Mouse (Mus musculus) inflammation-experienced regulatory T-cells, adult 6 months (primary cell): ENCODE measurements around the gene Zfp995. TPM values are rescaled to one million over a fixed set of nuclear protein-coding genes. Genes with fewer than 3 reads are reported as not detected.
"Not testable (repeated sequence)": the region's sequence is repeated elsewhere in the genome, so short reads cannot be mapped to it uniquely, and the experiment has no call there.

Experiments used
- ATAC-seq: one replicate; pipeline ENCODE4 v1.8.0; 2017
- polyA plus RNA-seq, 3 experiments: library from polyadenylated mRNA; unstranded; fragments of 100-300 nt; shearing (Covaris generic); gene quantifications; one replicate each; pipeline ENCODE4 v1.2.1; 2017

Gene Zfp995
- 10 to 100 TPM; 13.8 to 19.5 (median 16.8) TPM for polyA plus RNA-seq

- ATAC-seq, result peak; percentile 96
Measured at GRCm38 (mm10) chr17:21909456-21910052, at the start of gene Zfp995. Gene Zfp995 (minus strand): TSS chr17:21909926.

GRCm38 (mm10) chr17:21909039-21909438 is 687 bp downstream of the Zfp995 start:
- no peak for ATAC-seq

GRCm38 (mm10) chr17:21871256-21871655 is 38.5 kb downstream of the Zfp995 start:
- no peak for ATAC-seq

- not testable (repeated sequence) for ATAC-seq
Measured at GRCm38 (mm10) chr17:21846322-21846582, 63.5 kb downstream of the Zfp995 start.

- ATAC-seq, result no peak
Measured at GRCm38 (mm10) chr17:21845545-21846321, 64.0 kb downstream of the Zfp995 start, which contains the start of gene Zfp820. Gene Zfp820 (minus strand): TSS chr17:21845772.

GRCm38 (mm10) chr17:21838510-21838909 is 71.2 kb downstream of the Zfp995 start:
- no peak for ATAC-seq

Other genes with a start within 250 kb of the Zfp995 start
- 10 to 100 TPM; 16.0 to 19.8 (median 16.1) TPM for gene Gm10226, start 218.1 kb downstream of the Zfp995 start, polyA plus RNA-seq
- 1 to 10 TPM; 7.5 to 10.0 (median 9.6) TPM for gene Zfp760, start 202.2 kb downstream of the Zfp995 start, polyA plus RNA-seq
- under 1 TPM; 0.12 to 0.86 (median 0.44) TPM for gene Zfp229, start 179.1 kb downstream of the Zfp995 start, polyA plus RNA-seq
- gene Zfp820, start 64.2 kb downstream of the Zfp995 start, polyA plus RNA-seq, result under 1 TPM; 0.17 to 0.84 (median 0.70) TPM
- gene Zfp942, start 52.5 kb upstream of the Zfp995 start, polyA plus RNA-seq, result 10 to 100 TPM; 28.8 to 38.7 (median 33.8) TPM
- gene Zfp943, start 52.6 kb upstream of the Zfp995 start, polyA plus RNA-seq, result 10 to 100 TPM; 12.8 to 14.0 (median 13.0) TPM